Mouse (Mus musculus) midbrain, embryonic 15.5 days (tissue): ENCODE data around the gene Isg20. TPM values are rescaled to one million over a fixed set of nuclear protein-coding genes. Genes with fewer than 3 reads are reported as not detected.

Source experiments
- ATAC-seq: fragments of 200-750 bp; cut with Nextera tagmentation; replicated peaks from 2 replicates; pipeline ENCODE4 v1.8.0; 2017; ENCODE audit warnings: moderate TSS enrichment
- H3K27ac ChIP-seq: fragments of 300-500 bp; sonication (generic); 2 replicates; pipeline ENCODE4 v1.5.1; 2015; ENCODE audit warnings: mild to moderate bottlenecking, inconsistent platforms
- H3K27me3 ChIP-seq: fragments of 300-500 bp; sonication (generic); replicated peaks from 2 replicates; pipeline ENCODE4 v1.6.1; 2015; ENCODE audit warnings: inconsistent platforms
- H3K36me3 ChIP-seq: fragments of 300-500 bp; sonication (generic); replicated peaks from 2 replicates; pipeline ENCODE4 v1.6.1; 2015; ENCODE audit warnings: inconsistent platforms
- H3K4me1 ChIP-seq: fragments of 300-500 bp; sonication (generic); 2 replicates; pipeline ENCODE4 v1.6.1; 2015; ENCODE audit warnings: inconsistent platforms
- H3K4me2 ChIP-seq: fragments of 300-500 bp; sonication (generic); 2 replicates; pipeline ENCODE4 v1.6.1; 2015; ENCODE audit warnings: inconsistent platforms, mild to moderate bottlenecking, moderate library complexity
- H3K4me3 ChIP-seq: fragments of 300-500 bp; sonication (generic); 2 replicates; pipeline ENCODE4 v1.5.1; 2015; ENCODE audit warnings: mild to moderate bottlenecking, inconsistent platforms
- H3K9ac ChIP-seq: fragments of 300-500 bp; sonication (generic); 2 replicates; pipeline ENCODE4 v1.6.1; 2015; ENCODE audit warnings: mild to moderate bottlenecking, inconsistent platforms
- H3K9me3 ChIP-seq: fragments of 300-500 bp; sonication (generic); 2 replicates; pipeline ENCODE4 v1.6.1; 2016; ENCODE audit warnings: inconsistent platforms
- WGBS: fragments of 180-500 bp; shearing (Covaris S2); methylation state at CpG from one replicate; pipeline ENCODE4 v1.1.7; 2015; ENCODE audit warnings: mixed read lengths; 5-methylcytosine and 5-hydroxymethylcytosine counted together
- polyA plus RNA-seq: library from polyadenylated mRNA; unstranded; fragments of >200 nt; fragmentation: Nextera tagmentation; extraction: Ambion mirVana; gene quantifications from 2 replicates; pipeline ENCODE4 v1.2.1, GENCODE M21; 2015

The Isg20 gene
- 2.2 and 3.1 TPM in 2 replicates for polyA plus RNA-seq

- Histone ChIP-seq H3K9me3 (no peaks in the 10 kb centered on the region), H3K4me1 (peaks cover 8% of the 10 kb centered on the region), H3K36me3 (no peaks in the 10 kb centered on the region), H3K27me3 (no peaks in the 10 kb centered on the region), H3K9ac (no peak within 1 kb of the TSS; the same call in 1 of the 2 replicates), H3K27ac (no peak within 1 kb of the TSS), H3K4me2 (peak within 1 kb of the TSS; percentile 29), H3K4me3 (peak within 1 kb of the TSS; percentile 10)
- 0 out of 2 replicates have a peak, but pooled peaks have one; percentile 2 for ATAC-seq
- WGBS = 49% methylated on average over 5 of the region's 5 CpGs
Measured at GRCm38 (mm10) chr7:78912974-78913474, at the start of gene Isg20. Gene Isg20 (plus strand): TSS chr7:78913424.

GRCm38 (mm10) chr7:78863796-78864445 is 49.3 kb upstream of the Isg20 start:
- Histone ChIP-seq H3K36me3 (no peaks in the 10 kb centered on the region), H3K27ac (no peak overlapping the region), H3K4me2 (no peak overlapping the region), H3K9ac (no peak overlapping the region), H3K4me3 (no peak overlapping the region), H3K9me3 (no peaks in the 10 kb centered on the region), H3K4me1 (no peaks in the 10 kb centered on the region), H3K27me3 (no peaks in the 10 kb centered on the region)
- 73% methylated on average over 7 of the region's 7 CpGs for WGBS
- ATAC-seq = no peak

GRCm38 (mm10) chr7:78864446-78864802 is 48.8 kb upstream of the Isg20 start:
- 87% methylated on average over 4 of the region's 4 CpGs for WGBS
- Histone ChIP-seq H3K36me3 (no peaks in the 10 kb centered on the region), H3K9ac (no peak overlapping the region), H3K4me3 (no peak overlapping the region), H3K4me2 (no peak overlapping the region), H3K27ac (no peak overlapping the region), H3K27me3 (no peaks in the 10 kb centered on the region), H3K9me3 (no peaks in the 10 kb centered on the region), H3K4me1 (no peaks in the 10 kb centered on the region)
- no peak for ATAC-seq

GRCm38 (mm10) chr7:78865212-78865949 is 47.8 kb upstream of the Isg20 start:
- Histone ChIP-seq H3K4me1 (no peaks in the 10 kb centered on the region), H3K36me3 (no peaks in the 10 kb centered on the region), H3K9me3 (no peaks in the 10 kb centered on the region), H3K4me2 (no peak overlapping the region), H3K9ac (no peak overlapping the region), H3K27ac (no peak overlapping the region), H3K27me3 (no peaks in the 10 kb centered on the region), H3K4me3 (no peak overlapping the region)
- no peak for ATAC-seq
- WGBS = 75% methylated on average over 12 of the region's 12 CpGs

- WGBS = 73% methylated on average over 5 of the region's 5 CpGs
- Histone ChIP-seq H3K4me3 (no peak overlapping the region), H3K9me3 (no peaks in the 10 kb centered on the region), H3K27me3 (no peaks in the 10 kb centered on the region), H3K4me2 (no peak overlapping the region), H3K36me3 (no peaks in the 10 kb centered on the region), H3K4me1 (no peaks in the 10 kb centered on the region), H3K9ac (no peak overlapping the region), H3K27ac (no peak overlapping the region)
- no peak for ATAC-seq
Measured at GRCm38 (mm10) chr7:78868731-78869130, 44.5 kb upstream of the Isg20 start.

GRCm38 (mm10) chr7:78872366-78872765 is 40.9 kb upstream of the Isg20 start:
- Histone ChIP-seq H3K4me1 (no peaks in the 10 kb centered on the region), H3K4me2 (no peak overlapping the region), H3K9me3 (no peaks in the 10 kb centered on the region), H3K36me3 (no peaks in the 10 kb centered on the region), H3K4me3 (no peak overlapping the region), H3K27ac (no peak overlapping the region), H3K9ac (no peak overlapping the region), H3K27me3 (no peaks in the 10 kb centered on the region)
- WGBS = 79% methylated on average over 6 of the region's 6 CpGs
- ATAC-seq = no peak

GRCm38 (mm10) chr7:78872831-78873230 is 40.4 kb upstream of the Isg20 start:
- Histone ChIP-seq H3K4me1 (no peaks in the 10 kb centered on the region), H3K4me2 (no peak overlapping the region), H3K27me3 (no peaks in the 10 kb centered on the region), H3K9me3 (no peaks in the 10 kb centered on the region), H3K9ac (no peak overlapping the region), H3K27ac (no peak overlapping the region), H3K36me3 (no peaks in the 10 kb centered on the region), H3K4me3 (no peak overlapping the region)
- 75% methylated on average over 5 of the region's 5 CpGs for WGBS
- no peak for ATAC-seq

- Histone ChIP-seq H3K4me1 (peaks cover 33% of the 10 kb centered on the region), H3K4me2 (peak overlapping the region; percentile 62), H3K36me3 (no peaks in the 10 kb centered on the region), H3K9ac (peak overlapping the region; percentile 83), H3K9me3 (no peaks in the 10 kb centered on the region), H3K27ac (peak overlapping the region; percentile 93), H3K4me3 (peak overlapping the region; percentile 75), H3K27me3 (no peaks in the 10 kb centered on the region)
- peak; percentile 2; the same call in 1 of the 2 replicates for ATAC-seq
- WGBS = 2% methylated on average over 16 of the region's 16 CpGs
Measured at GRCm38 (mm10) chr7:78881607-78882468, 31.4 kb upstream of the Isg20 start.

GRCm38 (mm10) chr7:78882469-78882837 is 30.8 kb upstream of the Isg20 start:
- peak overlapping the region; percentile 93 for H3K27ac ChIP-seq
- H3K27me3 ChIP-seq = no peaks in the 10 kb centered on the region
- H3K4me1 ChIP-seq = peaks cover 40% of the 10 kb centered on the region
- ATAC-seq = peak; percentile 74
- H3K9me3 ChIP-seq = no peaks in the 10 kb centered on the region
- H3K9ac ChIP-seq = peak overlapping the region; percentile 83
- H3K36me3 ChIP-seq = no peaks in the 10 kb centered on the region
- H3K4me3 ChIP-seq = peak overlapping the region; percentile 75
- H3K4me2 ChIP-seq = peak overlapping the region; percentile 62
- under 1% methylated on average over 23 of the region's 23 CpGs for WGBS

- Histone ChIP-seq H3K4me1 (peaks cover 47% of the 10 kb centered on the region), H3K27ac (peak overlapping the region; percentile 93), H3K4me2 (peak overlapping the region; percentile 62), H3K9ac (peak overlapping the region; percentile 83), H3K27me3 (0 out of 2 replicates have a peak, but pooled peaks cover under 1% of the 10 kb centered on the region), H3K4me3 (peak overlapping the region; percentile 75), H3K36me3 (no peaks in the 10 kb centered on the region), H3K9me3 (no peaks in the 10 kb centered on the region)
- 1% methylated on average over 34 of the region's 34 CpGs for WGBS
- ATAC-seq = 0 out of 2 replicates have a peak, but pooled peaks have one; percentile 2
Measured at GRCm38 (mm10) chr7:78883016-78883725, 30.1 kb upstream of the Isg20 start.

GRCm38 (mm10) chr7:78883726-78884060 is 29.5 kb upstream of the Isg20 start:
- H3K9ac ChIP-seq = peak overlapping the region; percentile 83
- peaks cover 5% of the 10 kb centered on the region; the same call in 1 of the 2 replicates for H3K27me3 ChIP-seq
- no peaks in the 10 kb centered on the region for H3K36me3 ChIP-seq
- no peaks in the 10 kb centered on the region for H3K9me3 ChIP-seq
- WGBS = 6% methylated on average over 8 of the region's 8 CpGs
- peak overlapping the region; percentile 62 for H3K4me2 ChIP-seq
- peaks cover 52% of the 10 kb centered on the region for H3K4me1 ChIP-seq
- H3K4me3 ChIP-seq = peak overlapping the region; percentile 75
- peak overlapping the region; percentile 93 for H3K27ac ChIP-seq
- ATAC-seq = no peak
